Mouse (Mus musculus) heart, adult 18-20 months (tissue): Measurements from ENCODE around the gene Hip1r. TPM values are rescaled to one million over a fixed set of nuclear protein-coding genes. Genes with fewer than 3 reads are reported as not detected.
A peak's percentile ranks its signal among the peaks of the same experiment; 100 is the strongest.

ENCODE experiments used
- DNase-seq, 2 experiments: peaks; one replicate each; pipeline ENCODE4 v3.0.0; 2021 to 2022; ENCODE audit warnings: mixed read lengths in 1 of 2
- total RNA-seq, 2 experiments: library from RNA; stranded (reverse); gene quantifications; 2 replicates each; pipeline ENCODE4 v1.2.3; 2021

The Hip1r gene
- total RNA-seq, 2 experiments from 2014 or later, result 11.1 to 11.3 TPM

- DNase-seq, result no peak
Observed at GRCm38 (mm10) chr5:123997211-123997751, 23.9 kb downstream of the Hip1r start.

- no peak for DNase-seq
Observed at GRCm38 (mm10) chr5:123997811-123998210, 24.4 kb downstream of the Hip1r start.

GRCm38 (mm10) chr5:123998370-123998769 is 24.9 kb downstream of the Hip1r start:
- DNase-seq, result no peak

GRCm38 (mm10) chr5:124000824-124001223 is 27.4 kb downstream of the Hip1r start:
- peak; percentile 86 to 98 for DNase-seq

GRCm38 (mm10) chr5:124001274-124001673 is 27.8 kb downstream of the Hip1r start:
- DNase-seq, result no peak

GRCm38 (mm10) chr5:124002876-124003275 is 29.4 kb downstream of the Hip1r start:
- DNase-seq, result peak; percentile 34 to 65

GRCm38 (mm10) chr5:124003375-124003774 is 29.9 kb downstream of the Hip1r start:
- no peak for DNase-seq

- DNase-seq, result no peak
Observed at GRCm38 (mm10) chr5:124004356-124005150, 31.1 kb downstream of the Hip1r start.

- DNase-seq, result no peak
Observed at GRCm38 (mm10) chr5:124005151-124005500, 31.7 kb downstream of the Hip1r start.

- DNase-seq, result no peak
Observed at GRCm38 (mm10) chr5:124005591-124005990, 32.2 kb downstream of the Hip1r start.

- DNase-seq, result no peak
Observed at GRCm38 (mm10) chr5:124006082-124006873, 32.9 kb downstream of the Hip1r start.

- peak; percentile 71 to 79 for DNase-seq
Observed at GRCm38 (mm10) chr5:124006891-124007491, 33.6 kb downstream of the Hip1r start.

GRCm38 (mm10) chr5:124010077-124010476 is 36.6 kb downstream of the Hip1r start:
- no peak for DNase-seq

GRCm38 (mm10) chr5:124010910-124011655 is 37.7 kb downstream of the Hip1r start:
- peak; percentile 75 to 77 for DNase-seq

- DNase-seq, result peak in 1 of 2 experiments; percentile 43
Observed at GRCm38 (mm10) chr5:124011927-124012326, 38.5 kb downstream of the Hip1r start.

GRCm38 (mm10) chr5:124012885-124013284 is 39.5 kb downstream of the Hip1r start:
- no peak for DNase-seq

GRCm38 (mm10) chr5:124013747-124014146 is 40.3 kb downstream of the Hip1r start:
- DNase-seq, result no peak

GRCm38 (mm10) chr5:124014180-124014579 is 40.8 kb downstream of the Hip1r start:
- DNase-seq, result no peak

GRCm38 (mm10) chr5:124014791-124015251 is 41.4 kb downstream of the Hip1r start:
- peak; percentile 76 to 87 for DNase-seq

GRCm38 (mm10) chr5:124015727-124016126 is 42.3 kb downstream of the Hip1r start:
- DNase-seq, result no peak

GRCm38 (mm10) chr5:124016291-124016821 is 42.9 kb downstream of the Hip1r start:
- no peak for DNase-seq
